Mouse (Mus musculus): ENCODE data around the gene Rcvrn.

The Rcvrn gene

GRCm38 (mm10) chr11:67672140-67672539 is 23.0 kb upstream of the Rcvrn start:
- peak; percentile 68 for DNase-seq

- DNase-seq = peak; percentile 80
Measured at GRCm38 (mm10) chr11:67675562-67676540, 19.3 kb upstream of the Rcvrn start.

DNA sequence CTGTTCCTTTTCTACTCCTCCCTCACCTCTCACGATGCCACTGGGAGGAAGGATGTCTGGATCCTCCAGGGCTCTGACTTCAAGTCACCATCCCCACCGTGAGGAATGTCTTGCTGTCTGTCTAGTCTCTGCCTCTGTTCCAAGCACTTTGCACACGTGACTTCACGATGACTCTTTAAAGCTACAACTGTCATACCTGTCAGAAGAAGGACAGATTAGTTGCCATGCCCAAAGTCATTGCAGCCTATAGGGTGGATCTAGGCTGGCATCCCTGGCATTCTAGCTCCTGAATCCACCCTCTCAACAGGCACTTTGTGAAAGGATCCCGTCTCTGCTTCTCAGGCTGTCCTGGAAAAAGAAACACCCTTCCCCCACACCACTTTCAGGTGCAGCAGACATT is 15.8 kb upstream of the Rcvrn start:
- DNase-seq = no peak

- no peak for DNase-seq
Measured at GRCm38 (mm10) chr11:67679930-67680329, 15.2 kb upstream of the Rcvrn start.

- DNase-seq = no peak
Measured at GRCm38 (mm10) chr11:67681871-67682270, 13.3 kb upstream of the Rcvrn start.

DNA sequence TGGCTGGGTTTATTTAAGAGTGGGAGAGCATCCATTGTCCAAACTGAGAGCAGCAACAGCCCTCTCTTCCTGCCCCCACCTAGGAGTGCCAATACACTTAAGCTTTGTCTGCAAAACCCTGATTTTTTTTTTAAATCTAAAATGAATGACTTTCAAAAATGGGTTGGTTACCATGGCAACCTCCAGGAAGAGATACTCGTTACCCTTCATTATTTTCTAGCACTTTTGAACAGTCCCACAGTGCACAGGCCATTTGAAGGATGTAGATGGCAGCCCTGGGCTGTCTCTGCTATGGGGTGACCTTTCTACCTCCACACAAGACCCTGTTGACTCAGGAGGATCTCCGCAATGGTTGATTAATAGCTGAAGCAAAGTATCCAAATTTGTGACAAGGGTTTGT is 9.0 kb upstream of the Rcvrn start:
- no peak for DNase-seq

DNA sequence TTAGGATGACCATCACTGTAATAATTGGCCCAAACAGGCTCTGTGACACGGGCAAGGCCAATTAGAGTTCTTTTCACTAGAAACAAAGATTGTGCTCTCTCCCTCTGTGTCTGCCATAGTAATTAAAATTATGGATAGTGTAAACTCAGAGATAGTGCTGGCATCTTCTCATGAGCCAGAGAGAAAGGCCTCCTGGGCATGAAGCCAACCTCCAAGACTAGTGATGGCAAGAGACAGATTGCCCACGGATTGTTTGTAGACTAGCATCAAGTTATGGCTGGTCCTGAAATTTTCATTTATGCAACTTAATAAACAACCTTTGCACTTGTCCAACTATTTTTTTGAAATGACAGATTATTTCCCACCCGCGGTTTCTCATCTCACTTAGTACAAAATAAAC is 17.9 kb downstream of the Rcvrn start:
- no peak for DNase-seq

- DNase-seq = no peak
Measured at GRCm38 (mm10) chr11:67715382-67715781, 20.3 kb downstream of the Rcvrn start.

- DNase-seq = no peak
Measured at GRCm38 (mm10) chr11:67721485-67721884, 26.4 kb downstream of the Rcvrn start.

DNA sequence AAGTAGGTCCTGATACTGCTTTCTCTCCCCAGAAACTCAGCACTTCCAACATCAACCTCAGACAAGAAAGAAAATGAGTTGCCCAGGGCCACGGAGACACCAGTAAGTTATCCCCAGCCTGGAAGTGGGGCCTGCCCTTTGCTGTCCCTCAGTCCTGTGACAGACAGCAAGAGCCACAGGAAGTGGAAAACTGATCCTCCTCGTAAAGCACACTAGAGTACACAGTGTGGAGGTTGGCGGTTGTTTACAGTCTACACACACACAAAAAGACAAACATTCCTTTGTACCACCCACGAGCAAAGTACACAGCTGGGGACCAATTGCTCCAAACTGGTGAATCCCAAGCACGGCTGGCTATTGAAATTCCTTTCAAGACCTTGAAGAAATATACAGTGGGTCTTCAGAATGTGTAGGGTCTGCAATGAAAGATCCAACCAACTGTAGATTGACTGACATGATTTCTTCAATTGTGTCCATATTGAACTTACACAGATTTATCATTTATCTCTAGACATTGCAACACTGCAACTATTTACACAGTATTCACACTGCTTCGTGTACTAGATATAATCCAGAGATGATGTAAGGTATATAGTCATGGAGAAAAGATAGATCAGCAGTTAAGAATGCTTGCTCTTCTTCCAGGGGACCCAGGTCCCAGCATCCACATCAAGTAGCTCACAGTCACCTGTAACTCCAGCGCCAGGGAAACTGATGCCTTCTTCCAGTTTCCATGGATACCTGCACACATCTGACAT is 27.5 kb downstream of the Rcvrn start:
- no peak for DNase-seq

- no peak for DNase-seq
Measured at GRCm38 (mm10) chr11:67723231-67724013, 28.3 kb downstream of the Rcvrn start.

- no peak for DNase-seq
Measured at GRCm38 (mm10) chr11:67727095-67727494, 32.0 kb downstream of the Rcvrn start.

GRCm38 (mm10) chr11:67728726-67729125 is 33.6 kb downstream of the Rcvrn start:
- DNase-seq = no peak

- no peak for DNase-seq
Measured at GRCm38 (mm10) chr11:67731056-67731455, 35.9 kb downstream of the Rcvrn start.

DNA sequence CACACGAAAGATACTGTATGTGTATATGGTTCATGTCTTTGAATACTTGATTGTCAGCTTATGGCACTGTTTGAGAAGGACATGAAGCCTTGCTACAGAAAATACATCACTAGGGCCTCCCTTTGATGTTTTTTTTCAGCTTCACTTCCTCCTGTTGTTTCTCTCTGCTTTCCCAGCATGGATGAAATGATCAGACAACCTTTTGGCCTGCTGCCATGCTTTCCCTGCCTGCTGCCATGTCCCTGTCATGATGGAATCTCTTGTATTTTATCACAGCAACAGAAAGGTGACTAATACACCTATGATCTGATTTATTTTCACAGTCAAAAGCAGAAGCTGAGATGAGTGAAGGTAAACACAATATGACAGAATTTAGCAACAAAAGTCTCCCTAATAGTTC is 38.6 kb downstream of the Rcvrn start:
- DNase-seq = no peak

- no peak for DNase-seq
Measured at GRCm38 (mm10) chr11:67734597-67734996, 39.5 kb downstream of the Rcvrn start.

DNA sequence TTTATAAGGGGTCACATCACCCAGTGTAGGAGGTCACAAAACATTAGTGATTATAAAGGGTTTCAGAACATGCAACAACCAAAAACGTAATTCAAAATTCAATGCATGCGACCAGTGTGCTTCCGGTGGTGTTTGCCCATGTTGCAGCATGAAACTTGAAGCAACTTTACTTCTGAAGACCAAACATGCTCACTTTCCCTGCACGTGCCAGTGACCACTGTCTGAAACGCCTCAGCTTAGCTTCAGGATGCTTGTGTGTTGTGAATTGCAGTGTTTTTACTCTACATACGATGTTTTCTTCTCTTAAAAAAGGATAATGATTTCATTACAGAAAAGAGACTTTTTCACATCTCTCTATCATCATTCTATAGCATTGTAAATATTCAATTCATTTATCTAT is 43.2 kb downstream of the Rcvrn start:
- no peak for DNase-seq

GRCm38 (mm10) chr11:67738846-67739490 is 43.8 kb downstream of the Rcvrn start:
- DNase-seq = no peak

GRCm38 (mm10) chr11:67741569-67741968 is 46.4 kb downstream of the Rcvrn start:
- no peak for DNase-seq
